Mouse (Mus musculus): ENCODE data around the gene Nlrp6.
"Not testable (repeated sequence)": the region's sequence is repeated elsewhere in the genome, so short reads cannot be mapped to it uniquely, and the experiment has no call there.

Gene Nlrp6

DNA sequence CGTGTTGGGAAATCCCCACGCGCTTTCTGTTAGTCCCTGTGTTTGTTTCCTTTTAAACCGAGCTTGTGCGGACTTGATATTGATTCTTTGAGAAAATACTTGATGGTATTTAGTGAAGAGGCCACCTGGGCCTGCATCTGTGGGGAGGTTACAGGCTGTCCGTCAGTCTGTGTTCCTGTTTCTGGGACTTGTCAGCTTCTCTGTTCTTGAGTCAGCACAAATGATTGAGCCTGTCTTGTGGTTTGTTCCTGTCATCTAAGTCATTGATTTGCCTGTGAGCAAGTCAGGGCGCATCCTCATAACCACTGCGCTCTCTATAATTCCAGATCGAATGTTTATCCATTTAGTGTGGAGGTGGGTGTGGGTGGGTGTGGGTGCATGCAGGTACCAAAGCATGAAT is 56.0 kb downstream of the Nlrp6 start:
- not testable (repeated sequence) for DNase-seq

Data from kidney, postnatal 36 days (tissue).